Mouse (Mus musculus) kidney, adult 2 months (tissue): ENCODE results near the gene Ppp3ca.

ENCODE experiments used
- CTCF ChIP-seq: fragments of 200-500 bp; conservative IDR thresholded peaks from 2 replicates; pipeline ENCODE4 v1.5.1; 2011; ENCODE audit warnings: low read depth, mild to moderate bottlenecking, control low read depth, low read length, moderate library complexity, mixed read lengths; ENCODE audit not compliant: insufficient read depth, insufficient read length
- POLR2A ChIP-seq: fragments of 200-500 bp; IDR thresholded peaks from one replicate; pipeline ENCODE4 v1.6.1; 2011; ENCODE audit warnings: low read depth, low read length, control low read depth

GRCm38 (mm10) chr3:136672870-136673269 is 2.9 kb downstream of the Ppp3ca start:
- TF ChIP-seq CTCF = no peak
- TF ChIP-seq POLR2A = no peak
